Mouse (Mus musculus) neural tube, embryonic 11.5 days (tissue): ENCODE measurements around the gene Alox12e. TPM values are rescaled to one million over a fixed set of nuclear protein-coding genes. Genes with fewer than 3 reads are reported as not detected.
"Not testable (repeated sequence)": the region's sequence is repeated elsewhere in the genome, so short reads cannot be mapped to it uniquely, and the experiment has no call there.

Experiments used
- ATAC-seq: fragments of 200-750 bp; cut with Nextera tagmentation; 2 replicates; pipeline ENCODE4 v1.8.0; 2017; ENCODE audit warnings: moderate number of reproducible peaks, mild to moderate bottlenecking, moderate TSS enrichment, moderate library complexity; ENCODE audit not compliant: insufficient read depth, low FRiP score, low TSS enrichment
- DNase-seq: peaks from one replicate; pipeline ENCODE4 v3.0.0-alpha.2; 2015; ENCODE audit warnings: low spot score
- H3K27ac ChIP-seq: fragments of 300-500 bp; sonication (generic); 2 replicates; pipeline ENCODE4 v1.5.1; 2014; ENCODE audit warnings: low read depth, mild to moderate bottlenecking, low read length
- H3K27me3 ChIP-seq: fragments of 300-500 bp; sonication (generic); 2 replicates; pipeline ENCODE4 v1.6.1; 2014; ENCODE audit warnings: mild to moderate bottlenecking, low read length, mixed read lengths; ENCODE audit not compliant: control insufficient read depth, insufficient read depth
- H3K36me3 ChIP-seq: fragments of 300-500 bp; sonication (generic); 2 replicates; pipeline ENCODE4 v1.6.1; 2014; ENCODE audit warnings: mild to moderate bottlenecking, low read length, moderate library complexity, mixed read lengths; ENCODE audit not compliant: control insufficient read depth, insufficient read depth
- H3K4me1 ChIP-seq: fragments of 300-500 bp; sonication (generic); 2 replicates; pipeline ENCODE4 v1.6.1; 2014; ENCODE audit warnings: low read length, mixed read lengths; ENCODE audit not compliant: control insufficient read depth, insufficient read depth
- H3K4me2 ChIP-seq: fragments of 300-500 bp; sonication (generic); 2 replicates; pipeline ENCODE4 v1.6.1; 2014; ENCODE audit warnings: low read depth, mild to moderate bottlenecking, moderate library complexity
- H3K4me3 ChIP-seq: fragments of 300-500 bp; sonication (generic); 2 replicates; pipeline ENCODE4 v1.5.1; 2014; ENCODE audit warnings: low read depth, low read length
- H3K9ac ChIP-seq: fragments of 300-500 bp; sonication (generic); 2 replicates; pipeline ENCODE4 v1.6.1; 2014; ENCODE audit warnings: mild to moderate bottlenecking, low read length
- H3K9me3 ChIP-seq: fragments of 300-500 bp; sonication (generic); 2 replicates; pipeline ENCODE4 v1.6.1; 2016; ENCODE audit warnings: low read length; ENCODE audit not compliant: control insufficient read depth
- WGBS: fragments of 180-500 bp; shearing (Covaris S2); extraction: QIAGEN DNeasy Blood & Tissue Kit; methylation state at CpG from one replicate; pipeline ENCODE4 v1.1.7; 2014; 5-methylcytosine and 5-hydroxymethylcytosine counted together
- polyA plus RNA-seq: library from polyadenylated mRNA; unstranded; fragments of >200 nt; fragmentation: Nextera tagmentation; extraction: Ambion mirVana; gene quantifications from 2 replicates; pipeline ENCODE4 v1.2.1, GENCODE M21; 2014

Alox12e gene
- polyA plus RNA-seq: not detected in 2 replicates

- WGBS: 33% methylated on average over 7 of the region's 7 CpGs
- ATAC-seq (no peak), DNase-seq (no peak)
- H3K4me1 ChIP-seq: no peaks in the 10 kb centered on the region
- no peaks in the 10 kb centered on the region for H3K9me3 ChIP-seq
- no peaks in the 10 kb centered on the region for H3K36me3 ChIP-seq
- H3K9ac ChIP-seq: no peak within 1 kb of the TSS
- no peak within 1 kb of the TSS for H3K4me2 ChIP-seq
- H3K4me3 ChIP-seq: no peak within 1 kb of the TSS
- H3K27ac ChIP-seq: no peak within 1 kb of the TSS
- peaks cover 25% of the 10 kb centered on the region for H3K27me3 ChIP-seq
Measured at GRCm38 (mm10) chr11:70322528-70322927, at the start of gene Alox12e. Alox12e (minus strand) TSS chr11:70322628.

GRCm38 (mm10) chr11:70368626-70369025 is 46.2 kb upstream of the Alox12e start:
- H3K4me1 ChIP-seq, H3K4me3 ChIP-seq, H3K4me2 ChIP-seq, ATAC-seq, DNase-seq, H3K36me3 ChIP-seq, H3K9ac ChIP-seq, H3K9me3 ChIP-seq, H3K27ac ChIP-seq, H3K27me3 ChIP-seq: not testable (repeated sequence)
- WGBS: 71% methylated on average over 2 of the region's 2 CpGs

- H3K36me3 ChIP-seq, H3K27ac ChIP-seq, H3K4me2 ChIP-seq, H3K9ac ChIP-seq, H3K4me1 ChIP-seq, H3K4me3 ChIP-seq, ATAC-seq, H3K27me3 ChIP-seq, DNase-seq, H3K9me3 ChIP-seq: not testable (repeated sequence)
- 80% methylated on average over 6 of the region's 6 CpGs for WGBS
Measured at GRCm38 (mm10) chr11:70367701-70368100, 45.3 kb upstream of the Alox12e start.

GRCm38 (mm10) chr11:70351868-70352267 is 29.4 kb upstream of the Alox12e start, which contains the start of gene Alox15:
Alox15 (minus strand) TSS chr11:70352031.
- Histone ChIP-seq H3K9ac (no peak within 1 kb of the TSS), H3K9me3 (no peaks in the 10 kb centered on the region), H3K27me3 (peaks cover 24% of the 10 kb centered on the region), H3K27ac (no peak within 1 kb of the TSS), H3K36me3 (no peaks in the 10 kb centered on the region), H3K4me1 (peaks cover 3% of the 10 kb centered on the region; the same call in 1 of the 2 replicates), H3K4me2 (peak within 1 kb of the TSS; percentile 60), H3K4me3 (peak within 1 kb of the TSS; percentile 19)
- under 1% methylated on average over 19 of the region's 19 CpGs for whole genome bisulfite sequencing
- ATAC-seq: no peak
- DNase-seq: no peak

- Histone ChIP-seq H3K27ac (no peak overlapping the region), H3K36me3 (no peaks in the 10 kb centered on the region), H3K9ac (no peak overlapping the region), H3K4me3 (no peak overlapping the region), H3K9me3 (no peaks in the 10 kb centered on the region), H3K4me2 (no peak overlapping the region), H3K4me1 (peaks cover 3% of the 10 kb centered on the region; the same call in 1 of the 2 replicates), H3K27me3 (peaks cover 24% of the 10 kb centered on the region)
- DNase-seq (no peak), ATAC-seq (no peak)
- 84% methylated on average over 9 of the region's 9 CpGs for WGBS
Measured at GRCm38 (mm10) chr11:70348630-70349029, 26.2 kb upstream of the Alox12e start.

- peaks cover 24% of the 10 kb centered on the region for H3K27me3 ChIP-seq
- H3K9me3 ChIP-seq: no peaks in the 10 kb centered on the region
- no peaks in the 10 kb centered on the region for H3K36me3 ChIP-seq
- H3K9ac ChIP-seq: no peak overlapping the region
- H3K27ac ChIP-seq: no peak overlapping the region
- DNase-seq (no peak), ATAC-seq (no peak)
- WGBS: 82% methylated on average over 10 of the region's 10 CpGs
- H3K4me2 ChIP-seq: no peak overlapping the region
- peaks cover 3% of the 10 kb centered on the region; the same call in 1 of the 2 replicates for H3K4me1 ChIP-seq
- no peak overlapping the region for H3K4me3 ChIP-seq
Measured at GRCm38 (mm10) chr11:70347861-70348260, 25.4 kb upstream of the Alox12e start.

- Histone ChIP-seq H3K27ac (no peak overlapping the region), H3K36me3 (no peaks in the 10 kb centered on the region), H3K9me3 (no peaks in the 10 kb centered on the region), H3K4me3 (no peak overlapping the region), H3K27me3 (peaks cover 2% of the 10 kb centered on the region), H3K9ac (no peak overlapping the region), H3K4me1 (no peaks in the 10 kb centered on the region), H3K4me2 (no peak overlapping the region)
- DNase-seq (no peak), ATAC-seq (no peak)
- WGBS: 93% methylated on average over 8 of the region's 8 CpGs
Measured at GRCm38 (mm10) chr11:70345546-70345945, 23.1 kb upstream of the Alox12e start.

- 78% methylated on average over 10 of the region's 10 CpGs for WGBS
- no peak for DNase-seq
Measured at GRCm38 (mm10) chr11:70345061-70345460, 22.6 kb upstream of the Alox12e start.

GRCm38 (mm10) chr11:70339481-70339880 is 17.1 kb upstream of the Alox12e start:
- ATAC-seq: no peak
- H3K27me3 ChIP-seq: no peaks in the 10 kb centered on the region
- H3K4me3 ChIP-seq: no peak overlapping the region
- no peaks in the 10 kb centered on the region for H3K9me3 ChIP-seq
- no peak overlapping the region for H3K27ac ChIP-seq
- DNase-seq: no peak
- 44% methylated on average over 7 of the region's 7 CpGs for WGBS
- no peaks in the 10 kb centered on the region for H3K36me3 ChIP-seq
- no peaks in the 10 kb centered on the region for H3K4me1 ChIP-seq
- H3K4me2 ChIP-seq: no peak overlapping the region
- H3K9ac ChIP-seq: no peak overlapping the region

More at GRCm38 (mm10) chr11:70345061-70345460, 22.6 kb upstream of the Alox12e start:
- Histone ChIP-seq H3K4me3 (no peak overlapping the region), H3K9me3 (no peaks in the 10 kb centered on the region), H3K27me3 (no peaks in the 10 kb centered on the region), H3K27ac (no peak overlapping the region), H3K9ac (no peak overlapping the region), H3K36me3 (no peaks in the 10 kb centered on the region), H3K4me1 (no peaks in the 10 kb centered on the region), H3K4me2 (no peak overlapping the region)
- ATAC-seq: no peak
